Mouse (Mus musculus) myocyte (in vitro differentiated cells): ENCODE results near the gene Syt11.
"Not testable (repeated sequence)": the region's sequence is repeated elsewhere in the genome, so short reads cannot be mapped to it uniquely, and the experiment has no call there.

Experiments used
- CEBPB ChIP-seq: IDR thresholded peaks from 2 replicates; pipeline ENCODE4 v1.6.1; 2011; ENCODE audit warnings: mild to moderate bottlenecking, moderate library complexity; ENCODE audit not compliant: poor library complexity, insufficient read depth, severe bottlenecking
- E2F4 ChIP-seq: IDR thresholded peaks from one replicate; pipeline ENCODE4 v1.6.1; 2011; ENCODE audit warnings: mild to moderate bottlenecking, control low read depth, moderate library complexity; ENCODE audit not compliant: insufficient read depth
- MAX ChIP-seq: IDR thresholded peaks from one replicate; pipeline ENCODE4 v1.6.1; 2011; ENCODE audit warnings: low read depth, mild to moderate bottlenecking, control low read depth
- MYOD1 ChIP-seq, 3 experiments: IDR thresholded peaks; one replicate each; pipeline ENCODE4 v1.6.1; 2011; ENCODE audit warnings: control low read depth in 2 of 3, low read depth in 2 of 3, mild to moderate bottlenecking in 2 of 3, moderate library complexity in 1 of 3; ENCODE audit not compliant: insufficient read length in 2 of 3, control insufficient read depth in 1 of 3
- MYOG ChIP-seq, 3 experiments: IDR thresholded peaks; one replicate each; pipeline ENCODE4 v1.6.1; 2011; ENCODE audit warnings: control low read depth in 2 of 3, low read depth in 2 of 3, mild to moderate bottlenecking in 2 of 3; ENCODE audit not compliant: insufficient read length in 2 of 3, control insufficient read depth in 1 of 3, insufficient read depth in 1 of 3
- POLR2A ChIP-seq: IDR thresholded peaks from one replicate; pipeline ENCODE4 v1.6.1; 2011; ENCODE audit warnings: low read depth, mild to moderate bottlenecking, control low read depth, moderate library complexity; ENCODE audit not compliant: insufficient read length
- POLR2AphosphoS2 ChIP-seq: IDR thresholded peaks from one replicate; pipeline ENCODE4 v1.6.1; 2011; ENCODE audit warnings: low read depth, control low read depth; ENCODE audit not compliant: insufficient read length
- REST ChIP-seq: IDR thresholded peaks from one replicate; pipeline ENCODE4 v1.6.1; 2011; ENCODE audit warnings: mild to moderate bottlenecking, control low read depth, moderate library complexity; ENCODE audit not compliant: insufficient read depth, insufficient read length
- SRF ChIP-seq: IDR thresholded peaks from one replicate; pipeline ENCODE4 v1.6.1; 2011; ENCODE audit warnings: low read depth; ENCODE audit not compliant: control insufficient read depth, insufficient read length
- TCF12 ChIP-seq: IDR thresholded peaks from one replicate; pipeline ENCODE4 v1.6.1; 2011; ENCODE audit warnings: mild to moderate bottlenecking, control low read depth; ENCODE audit not compliant: poor library complexity, insufficient read depth, severe bottlenecking
- TCF3 ChIP-seq: IDR thresholded peaks from one replicate; pipeline ENCODE4 v1.6.1; 2011; ENCODE audit warnings: low read depth, control low read depth; ENCODE audit not compliant: insufficient read length
- USF1 ChIP-seq: IDR thresholded peaks from one replicate; pipeline ENCODE4 v1.6.1; 2011; ENCODE audit warnings: low read depth, mild to moderate bottlenecking, control low read depth, moderate library complexity

- not testable (repeated sequence) for TF ChIP-seq MYOG (IDR thresholded peaks at IDR 0.05; ENCODE audit: control insufficient read depth in 1 of 3, insufficient read depth in 1 of 3, insufficient read length in 2 of 3, low read depth in 2 of 3); CEBPB; MAX; TCF3; POLR2A; SRF; MYOD1 (IDR thresholded peaks at IDR 0.05; ENCODE audit: control insufficient read depth in 1 of 3, insufficient read length in 2 of 3, low read depth in 2 of 3); E2F4; TCF12; POLR2AphosphoS2; USF1; REST
Observed at GRCm38 (mm10) chr3:88715716-88716115, 59.2 kb downstream of the Syt11 start.
